ENCODE assay signal across 9 mouse cellular contexts in genomic region chr10:43155046-43155560, GRCm38 (mm10). TPM values are rescaled to one million over a fixed set of nuclear protein-coding genes. Genes with fewer than 3 reads are reported as not detected.
DNase-seq lines count a peak whose midpoint lies in the region; ATAC-seq and TF ChIP-seq lines count a peak whose summit lies in the region.
"Had no signal": no experiment of that assay in that cellular context is flagged by ENCODE, and none has a peak within 500 bp of the region (broad histone marks: within the 10 kb centered on the region; RNA-seq: fewer than 3 reads in every experiment).

No protein-coding gene starts in this region.

- no peak for DNase-seq in layer of hippocampus, adult 2 months (ENCODE audit: low spot score in 2 of 2)
- DNase-seq in layer of hippocampus, postnatal 36 days = no peak
- peak; percentile 42 for DNase-seq in kidney, adult 9 months
- peak; percentile 11 for DNase-seq in lung, adult 2 months
- peak; percentile 35 for DNase-seq in ovary, postnatal 10 days (ENCODE audit: low spot score)
- no peak for DNase-seq in thymus, postnatal 25 days

- H3K4me1 ChIP-seq in embryonic facial prominence, embryonic 15.5 days = peaks cover 15% of the 10 kb centered on the region
- H3K4me1 ChIP-seq in heart, embryonic 13.5 days = peaks cover 25% of the 10 kb centered on the region
- H3K4me1 ChIP-seq in lung, adult 2 months (ENCODE audit: control insufficient read depth, insufficient read depth, low read length) = no peaks in the 10 kb centered on the region

- H3K27ac ChIP-seq in layer of hippocampus, adult 2 months = peak overlapping the region; percentile 33; the same call in 1 of the 2 replicates
- 0 out of 2 replicates have a peak overlapping the region, but pooled peaks have one; percentile 6 for H3K27ac ChIP-seq in embryonic facial prominence, embryonic 15.5 days (replicated peaks)
- H3K27ac ChIP-seq in heart, embryonic 13.5 days (replicated peaks) = peak overlapping the region; percentile 65

- no peak for TF ChIP-seq POLR2A in lung, adult 2 months (IDR thresholded peaks at IDR 0.05; ENCODE audit: borderline replicate concordance, extremely low read depth, low read depth, low read length)

- no peak overlapping the region; the same call in 1 of the 2 replicates for H3K4me3 ChIP-seq in layer of hippocampus, adult 2 months
- no peak overlapping the region for H3K4me3 ChIP-seq in embryonic facial prominence, embryonic 15.5 days (replicated peaks)
- H3K4me3 ChIP-seq in heart, embryonic 13.5 days = no peak overlapping the region
- H3K4me3 ChIP-seq in lung, adult 2 months (replicated peaks; ENCODE audit: extremely low read depth, low read depth, low read length) = no peak overlapping the region
- H3K4me3 ChIP-seq: myocyte had no signal

- TF ChIP-seq CTCF in layer of hippocampus, adult 2 months (conservative IDR thresholded peaks at IDR 0.05) = no peak
- no peak for TF ChIP-seq CTCF in lung, adult 2 months (IDR thresholded peaks at IDR 0.05; ENCODE audit: insufficient read depth, low read length)

- peak; percentile 53; the same call in 1 of the 2 replicates for ATAC-seq in embryonic facial prominence, embryonic 15.5 days (ENCODE audit: insufficient number of reproducible peaks, low FRiP score, low TSS enrichment, low read depth)
- ATAC-seq in heart, embryonic 13.5 days (ENCODE audit: extremely low read depth, insufficient number of reproducible peaks, low FRiP score, low TSS enrichment) = 0 out of 2 replicates have a peak, but pooled peaks have one; percentile 37

- H3K36me3 ChIP-seq in embryonic facial prominence, embryonic 15.5 days = no peaks in the 10 kb centered on the region
- 0 out of 2 replicates have a peak, but pooled peaks cover 5% of the 10 kb centered on the region for H3K36me3 ChIP-seq in heart, embryonic 13.5 days

- 29% methylated on average over 12 of the region's 12 CpGs for WGBS in embryonic facial prominence, embryonic 15.5 days
- 32% methylated on average over 12 of the region's 12 CpGs for WGBS in heart, embryonic 13.5 days
- 20% methylated on average over 12 of the region's 12 CpGs for WGBS in lung, adult 2 months

- H3K4me2 ChIP-seq in embryonic facial prominence, embryonic 15.5 days (replicated peaks) = no peak overlapping the region
- peak overlapping the region; percentile 38 for H3K4me2 ChIP-seq in heart, embryonic 13.5 days

- H3K9ac ChIP-seq in embryonic facial prominence, embryonic 15.5 days = no peak overlapping the region
- H3K9ac ChIP-seq in heart, embryonic 13.5 days = peak overlapping the region; percentile 44; the same call in 1 of the 2 replicates

- no peaks in the 10 kb centered on the region for H3K9me3 ChIP-seq in embryonic facial prominence, embryonic 15.5 days (replicated peaks)
- no peaks in the 10 kb centered on the region for H3K9me3 ChIP-seq in heart, embryonic 13.5 days

- no peaks in the 10 kb centered on the region for H3K27me3 ChIP-seq in embryonic facial prominence, embryonic 15.5 days
- H3K27me3 ChIP-seq in heart, embryonic 13.5 days (replicated peaks) = no peaks in the 10 kb centered on the region

RNA-seq across cellular contexts. Expression of gene Sobp, which starts 19.2 kb away (rescaled TPM):
- 10 to 100 TPM; 83.3 to 83.8 TPM for total RNA-seq in layer of hippocampus, adult 2 months (2021)
- 10 to 100 TPM; 83.0 to 84.4 TPM for total RNA-seq in layer of hippocampus, postnatal 36 days (2021)
- polyA plus RNA-seq in embryonic facial prominence, embryonic 15.5 days (2015; fragmentation: Nextera tagmentation; extraction: Ambion mirVana) = 3.5 and 3.7 TPM in 2 replicates
- polyA plus RNA-seq in heart, embryonic 13.5 days (2015; fragmentation: Nextera tagmentation; extraction: Ambion mirVana) = 1.6 and 1.7 TPM in 2 replicates
- polyA plus RNA-seq in lung, adult 2 months (2012; rRNA removed) = 0.75 and 1.2 TPM in 2 replicates

RNA-seq across cellular contexts. Expression of gene 9030612E09Rik, which starts 19.4 kb away (rescaled TPM):
- total RNA-seq in layer of hippocampus, adult 2 months (2021) = 1 to 10 TPM; 1.8 to 2.1 TPM
- total RNA-seq in layer of hippocampus, postnatal 36 days (2021) = 1 to 10 TPM; 1.8 to 1.9 TPM
- 1.6 and 1.7 TPM in 2 replicates for polyA plus RNA-seq in embryonic facial prominence, embryonic 15.5 days (2015; fragmentation: Nextera tagmentation; extraction: Ambion mirVana)
- polyA plus RNA-seq in heart, embryonic 13.5 days (2015; fragmentation: Nextera tagmentation; extraction: Ambion mirVana) = 0.52 and 0.64 TPM in 2 replicates
- polyA plus RNA-seq in lung, adult 2 months (2012; rRNA removed) = 0.18 and 0.36 TPM in 2 replicates

Comparison
In these comparisons a context has a peak if more than half of its experiments do, and no peak if none do; other contexts are left out.
1. DNase-seq: peak in kidney, adult 9 months (single experiment), lung, adult 2 months (single experiment) and ovary, postnatal 10 days (single experiment); none in layer of hippocampus, adult 2 months (0 of 2), layer of hippocampus, postnatal 36 days (0 of 2) and thymus, postnatal 25 days (single experiment).
2. H3K27ac ChIP-seq: peak in every context shown above with its lines; median percentile 65 in heart, embryonic 13.5 days; 33 in layer of hippocampus, adult 2 months; 6 in embryonic facial prominence, embryonic 15.5 days.